ENCODE assay signal across 17 mouse cellular contexts in the genomic region with DNA sequence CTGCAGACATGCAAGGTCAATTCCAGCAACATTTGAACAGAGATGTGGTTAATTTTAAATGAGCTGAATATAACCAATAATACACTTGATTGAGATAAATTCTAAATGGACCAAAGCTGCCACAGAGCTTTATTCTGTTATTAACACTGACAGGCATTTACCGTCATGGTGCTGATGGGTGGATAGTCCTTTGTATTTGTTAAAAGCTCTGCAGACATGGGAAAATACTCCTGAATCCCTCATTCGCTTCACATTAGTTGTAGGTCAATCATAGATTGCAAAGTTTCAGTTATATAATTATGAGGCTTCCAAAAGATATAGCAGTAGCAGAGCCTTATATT.
DNase-seq lines count a peak whose midpoint lies in the region; ATAC-seq lines count a peak whose summit lies in the region.
"Had no signal": no experiment of that assay in that cellular context is flagged by ENCODE, and none has a peak within 500 bp of the region (broad histone marks: within the 10 kb centered on the region; RNA-seq: fewer than 3 reads in every experiment).

No protein-coding gene starts in this region.

- H3K36me3 ChIP-seq in hindbrain, embryonic 15.5 days = no peaks in the 10 kb centered on the region
- no peaks in the 10 kb centered on the region for H3K36me3 ChIP-seq in hindbrain, embryonic 10.5 days
- H3K36me3 ChIP-seq in forebrain, embryonic 12.5 days (replicated peaks) = no peaks in the 10 kb centered on the region
- H3K36me3 ChIP-seq in forebrain, embryonic 16.5 days (ENCODE audit: control insufficient read depth, insufficient read depth) = no peaks in the 10 kb centered on the region
- H3K36me3 ChIP-seq in neural tube, embryonic 14.5 days (ENCODE audit: control insufficient read depth, insufficient read depth, low read length) = no peaks in the 10 kb centered on the region
- H3K36me3 ChIP-seq: kidney, embryonic 15.5 days; limb, embryonic 15.5 days had no signal

- WGBS in hindbrain, embryonic 15.5 days = 42% methylated on average over 2 of the region's 2 CpGs
- 90% methylated on average over 2 of the region's 2 CpGs for WGBS in hindbrain, embryonic 10.5 days
- 32% methylated on average over 2 of the region's 2 CpGs for WGBS in forebrain, embryonic 12.5 days
- WGBS in forebrain, embryonic 16.5 days = 17% methylated on average over 2 of the region's 2 CpGs
- WGBS in neural tube, embryonic 14.5 days = 53% methylated on average over 2 of the region's 2 CpGs

- H3K4me3 ChIP-seq in hindbrain, embryonic 15.5 days = no peak overlapping the region
- no peak overlapping the region for H3K4me3 ChIP-seq in hindbrain, embryonic 10.5 days
- H3K4me3 ChIP-seq in forebrain, embryonic 12.5 days (replicated peaks) = no peak overlapping the region
- H3K4me3 ChIP-seq in forebrain, embryonic 16.5 days (replicated peaks; ENCODE audit: low read length) = no peak overlapping the region
- no peak overlapping the region for H3K4me3 ChIP-seq in neural tube, embryonic 14.5 days (ENCODE audit: low read depth, low read length)
- H3K4me3 ChIP-seq: heart, adult 2 months; kidney, embryonic 15.5 days; limb, embryonic 15.5 days had no signal

- H3K4me2 ChIP-seq in hindbrain, embryonic 15.5 days = no peak overlapping the region
- H3K4me2 ChIP-seq in forebrain, embryonic 12.5 days = no peak overlapping the region
- H3K4me2 ChIP-seq in forebrain, embryonic 16.5 days (ENCODE audit: low read length) = no peak overlapping the region
- H3K4me2 ChIP-seq in neural tube, embryonic 14.5 days (ENCODE audit: low read depth, low read length) = no peak overlapping the region
- H3K4me2 ChIP-seq: kidney, embryonic 15.5 days; limb, embryonic 15.5 days had no signal

- no peaks in the 10 kb centered on the region for H3K9me3 ChIP-seq in hindbrain, embryonic 15.5 days
- no peaks in the 10 kb centered on the region for H3K9me3 ChIP-seq in hindbrain, embryonic 10.5 days
- no peaks in the 10 kb centered on the region for H3K9me3 ChIP-seq in forebrain, embryonic 12.5 days
- H3K9me3 ChIP-seq in forebrain, embryonic 16.5 days (ENCODE audit: control insufficient read depth, low read length) = no peaks in the 10 kb centered on the region
- no peaks in the 10 kb centered on the region for H3K9me3 ChIP-seq in neural tube, embryonic 14.5 days (ENCODE audit: control insufficient read depth, low read length)
- H3K9me3 ChIP-seq: kidney, embryonic 15.5 days; limb, embryonic 15.5 days had no signal

- ATAC-seq in hindbrain, embryonic 15.5 days (ENCODE audit: low FRiP score, low read depth) = peak; percentile 30; the same call in 1 of the 2 replicates
- peak; percentile 59; the same call in 1 of the 2 replicates for ATAC-seq in forebrain, embryonic 12.5 days (ENCODE audit: low FRiP score)
- no peak for ATAC-seq in forebrain, embryonic 16.5 days
- peak; percentile 62 for ATAC-seq in neural tube, embryonic 14.5 days (ENCODE audit: low read depth)
- ATAC-seq: intestine, embryonic 16.5 days; lung, postnatal 0 days had no signal

- H3K27ac ChIP-seq in hindbrain, embryonic 15.5 days (replicated peaks) = 0 out of 2 replicates have a peak overlapping the region, but pooled peaks have one; percentile 41
- H3K27ac ChIP-seq in hindbrain, embryonic 10.5 days = no peak overlapping the region
- no peak overlapping the region for H3K27ac ChIP-seq in forebrain, embryonic 12.5 days
- peak overlapping the region; percentile 47; the same call in 1 of the 2 replicates for H3K27ac ChIP-seq in forebrain, embryonic 16.5 days (ENCODE audit: low read length)
- peak overlapping the region; percentile 66; the same call in 1 of the 2 replicates for H3K27ac ChIP-seq in neural tube, embryonic 14.5 days (ENCODE audit: low read depth, low read length)
- H3K27ac ChIP-seq: heart, adult 2 months; kidney, embryonic 15.5 days; limb, embryonic 15.5 days; stomach, postnatal 0 days had no signal

- 0 out of 2 replicates have a peak, but pooled peaks cover 2% of the 10 kb centered on the region for H3K4me1 ChIP-seq in hindbrain, embryonic 15.5 days (replicated peaks)
- H3K4me1 ChIP-seq in hindbrain, embryonic 10.5 days (replicated peaks) = no peaks in the 10 kb centered on the region
- H3K4me1 ChIP-seq in forebrain, embryonic 12.5 days = peaks cover 6% of the 10 kb centered on the region; the same call in 1 of the 2 replicates
- peaks cover 9% of the 10 kb centered on the region for H3K4me1 ChIP-seq in forebrain, embryonic 16.5 days (replicated peaks; ENCODE audit: control insufficient read depth, insufficient read depth, low read length)
- 0 out of 2 replicates have a peak, but pooled peaks cover 4% of the 10 kb centered on the region for H3K4me1 ChIP-seq in neural tube, embryonic 14.5 days (ENCODE audit: control insufficient read depth, insufficient read depth, low read length)
- H3K4me1 ChIP-seq: kidney, embryonic 15.5 days had no signal

- DNase-seq in hindbrain, embryonic 10.5 days (ENCODE audit: low spot score) = no peak
- no peak for DNase-seq in gastrocnemius, postnatal 10 days
- DNase-seq in kidney, postnatal 36 days = no peak
- DNase-seq: B cell, adult 2 months; cerebellum, adult 8-10 months; gastrocnemius, postnatal 25 days; heart, adult 2 months; heart, postnatal 4 days had no signal

- no peaks in the 10 kb centered on the region for H3K27me3 ChIP-seq in hindbrain, embryonic 15.5 days
- H3K27me3 ChIP-seq in hindbrain, embryonic 10.5 days (ENCODE audit: insufficient read depth, poor library complexity, severe bottlenecking) = no peaks in the 10 kb centered on the region
- H3K27me3 ChIP-seq in forebrain, embryonic 12.5 days = no peaks in the 10 kb centered on the region
- no peaks in the 10 kb centered on the region for H3K27me3 ChIP-seq in forebrain, embryonic 16.5 days (replicated peaks; ENCODE audit: control insufficient read depth, insufficient read depth, low read length)
- no peaks in the 10 kb centered on the region for H3K27me3 ChIP-seq in neural tube, embryonic 14.5 days (ENCODE audit: control insufficient read depth, insufficient read depth, low read length)
- H3K27me3 ChIP-seq: kidney, embryonic 15.5 days; limb, embryonic 15.5 days had no signal

- no peak overlapping the region for H3K9ac ChIP-seq in hindbrain, embryonic 15.5 days
- H3K9ac ChIP-seq in forebrain, embryonic 12.5 days = no peak overlapping the region
- H3K9ac ChIP-seq in forebrain, embryonic 16.5 days (replicated peaks; ENCODE audit: low read depth, low read length) = no peak overlapping the region
- no peak overlapping the region for H3K9ac ChIP-seq in neural tube, embryonic 14.5 days (replicated peaks; ENCODE audit: low read depth, low read length)
- H3K9ac ChIP-seq: kidney, embryonic 15.5 days; limb, embryonic 15.5 days had no signal

Comparison
In these comparisons a context has a peak if more than half of its experiments do, and no peak if none do; other contexts are left out.
1. H3K27ac ChIP-seq: peak in hindbrain, embryonic 15.5 days (single experiment), forebrain, embryonic 16.5 days (single experiment) and neural tube, embryonic 14.5 days (single experiment); none in hindbrain, embryonic 10.5 days (single experiment) and forebrain, embryonic 12.5 days (single experiment).